Mouse (Mus musculus): Measurements from ENCODE around the gene Nktr.

Gene Nktr

GRCm38 (mm10) chr9:121707801-121708200 is 11.2 kb upstream of the Nktr start:
- DNase-seq (ENCODE audit: low spot score) = no peak

DNA sequence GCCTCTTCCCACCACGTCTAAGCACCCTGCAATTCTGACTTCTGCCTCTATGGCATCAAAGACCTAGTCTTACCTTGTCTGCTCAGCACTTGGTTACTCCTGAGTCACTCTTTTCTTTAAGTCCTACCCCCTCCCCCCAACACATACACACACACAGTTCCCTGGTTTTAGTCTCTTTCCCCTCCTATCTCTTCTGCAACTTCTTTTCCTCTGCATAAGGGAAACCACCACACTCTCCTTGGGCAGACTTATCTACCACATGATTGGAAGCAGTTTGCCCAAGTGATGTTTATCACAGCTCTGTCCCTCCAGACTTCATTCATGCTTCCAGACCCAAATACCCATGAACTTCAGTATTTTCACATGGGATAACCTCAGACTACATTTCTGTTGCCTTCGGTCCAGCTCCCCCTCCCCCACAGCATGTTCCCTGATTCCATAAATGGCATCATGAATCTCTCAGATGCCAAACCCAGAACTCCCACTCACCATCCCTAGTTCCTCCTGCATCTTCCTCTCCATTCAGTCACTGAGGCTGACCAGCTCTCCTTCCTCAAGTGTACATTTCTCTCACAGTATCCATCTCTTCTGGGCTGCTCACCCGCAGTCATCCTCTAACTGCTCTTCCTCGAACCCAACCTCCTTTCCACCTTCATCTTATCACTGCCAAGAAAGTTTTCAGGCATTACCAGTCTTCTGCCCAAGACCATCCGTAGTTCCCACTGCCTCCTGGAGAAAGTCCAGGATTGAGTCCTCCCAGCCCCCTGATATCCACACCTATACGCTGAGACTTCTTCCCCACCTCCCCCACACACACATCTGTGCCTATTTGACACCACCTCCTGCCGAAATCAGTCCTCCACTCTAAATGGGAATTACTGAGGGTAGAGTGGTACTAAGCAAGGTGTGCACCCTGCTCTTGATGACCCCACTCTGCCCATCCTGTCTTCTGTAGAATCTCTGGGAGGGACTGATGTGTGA is 10.2 kb upstream of the Nktr start:
- DNase-seq (ENCODE audit: low spot score) = no peak

GRCm38 (mm10) chr9:121709898-121710583 is 8.9 kb upstream of the Nktr start, which contains the start of gene Ss18l2:
Gene Ss18l2, plus strand, starts transcription at chr9:121710329.
- peak; percentile 99 for DNase-seq (ENCODE audit: low spot score)

GRCm38 (mm10) chr9:121710584-121710975 is 8.4 kb upstream of the Nktr start:
- DNase-seq (ENCODE audit: low spot score) = peak; percentile 31

GRCm38 (mm10) chr9:121717048-121717447 is 1.9 kb upstream of the Nktr start:
- DNase-seq (ENCODE audit: low spot score) = no peak

- peak; percentile 16 for DNase-seq (ENCODE audit: low spot score)
Observed at GRCm38 (mm10) chr9:121718070-121718705, 781 bp upstream of the Nktr start.

DNA sequence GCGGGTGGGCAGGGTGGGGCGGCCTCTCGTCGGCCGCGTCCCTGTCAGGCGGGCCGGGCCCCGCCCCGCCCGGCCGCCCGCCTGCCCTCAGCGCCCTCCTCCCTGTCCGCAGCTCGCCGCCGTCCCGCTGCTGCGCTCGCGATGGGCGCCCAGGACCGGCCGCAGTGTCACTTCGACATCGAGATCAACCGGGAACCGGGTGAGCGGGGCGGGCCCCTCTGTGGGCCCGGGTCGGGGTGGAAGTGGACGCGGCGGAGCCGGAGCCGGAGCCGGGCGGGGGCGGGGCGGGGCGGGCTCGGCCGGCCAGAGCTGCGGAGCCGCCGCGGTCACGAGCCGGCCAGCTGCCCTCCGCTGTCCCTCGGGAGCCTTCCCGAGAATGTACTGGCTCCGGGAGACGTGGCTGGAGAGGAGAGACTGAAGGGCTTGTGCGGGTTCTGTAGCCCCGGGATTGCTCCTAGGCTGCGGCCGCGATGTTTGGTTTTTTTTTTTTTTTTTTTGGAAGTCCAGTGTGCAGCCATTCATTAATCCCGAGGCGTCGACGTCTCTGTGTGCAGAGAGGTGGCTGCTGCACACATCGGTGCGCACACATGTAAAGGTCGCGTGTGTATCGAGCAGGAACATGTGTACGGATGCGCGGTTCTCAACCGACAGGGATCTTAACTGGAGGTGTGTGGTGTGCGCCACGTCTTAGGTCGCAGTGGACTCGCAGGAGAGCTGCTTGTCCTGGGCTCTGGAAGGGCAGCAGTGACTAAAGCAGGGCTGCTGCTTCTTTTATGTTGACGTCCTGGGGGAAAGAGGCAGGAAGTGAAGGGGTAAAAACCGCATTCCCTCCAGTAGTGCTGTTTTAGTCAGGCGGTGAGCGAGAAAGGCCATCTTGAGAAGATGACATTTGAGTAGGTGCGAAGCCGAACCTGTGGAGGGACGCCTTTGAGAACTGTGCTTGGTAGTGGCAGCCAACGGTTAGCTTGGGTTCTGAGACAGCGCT is 670 bp downstream of the Nktr start:
- DNase-seq (ENCODE audit: low spot score) = peak; percentile 58

- DNase-seq (ENCODE audit: low spot score) = no peak
Observed at GRCm38 (mm10) chr9:121740490-121740889, 21.5 kb downstream of the Nktr start.

GRCm38 (mm10) chr9:121741168-121741567 is 22.2 kb downstream of the Nktr start:
- no peak for DNase-seq (ENCODE audit: low spot score)

DNA sequence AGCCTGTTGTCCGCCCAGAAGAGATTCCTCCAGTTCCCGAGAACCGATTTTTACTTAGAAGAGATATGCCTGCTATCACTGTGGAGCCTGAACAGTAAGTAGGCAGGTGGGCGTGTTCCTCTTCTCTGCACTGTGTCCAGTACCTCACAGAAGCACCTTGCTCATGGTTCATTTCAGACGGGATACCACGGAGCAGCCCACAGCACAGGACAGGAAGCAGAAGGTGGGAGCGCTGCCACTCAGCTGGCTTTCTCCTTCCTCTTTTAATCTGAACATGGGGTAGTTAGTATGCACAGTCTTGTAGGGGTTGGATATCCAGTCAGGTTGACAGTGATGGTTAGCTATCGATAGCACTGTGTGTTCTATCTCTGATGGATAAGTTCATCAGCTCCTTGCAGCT is 25.1 kb downstream of the Nktr start:
- no peak for DNase-seq (ENCODE audit: low spot score)

DNA sequence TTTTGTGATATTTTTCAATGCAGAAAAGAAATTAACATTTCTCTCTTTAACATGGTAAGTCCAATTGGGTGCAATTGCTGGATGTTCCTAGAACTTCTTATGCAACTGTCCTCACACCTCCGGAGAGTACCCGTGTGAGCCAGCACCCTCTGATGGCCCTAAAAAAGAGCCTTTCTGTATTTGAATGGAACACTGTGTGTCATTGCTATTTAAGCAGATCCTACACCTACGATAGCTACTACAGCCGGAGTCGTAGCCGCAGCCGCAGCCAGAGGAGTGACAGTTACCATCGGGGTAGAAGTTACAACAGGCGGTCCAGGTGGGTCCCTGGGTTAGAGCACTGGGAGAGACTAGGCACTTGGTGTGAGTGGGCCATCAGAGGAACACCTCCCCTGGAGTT is 33.8 kb downstream of the Nktr start:
- DNase-seq (ENCODE audit: low spot score) = no peak

- DNase-seq (ENCODE audit: low spot score) = no peak
Observed at GRCm38 (mm10) chr9:121754624-121755023, 35.7 kb downstream of the Nktr start.

DNA sequence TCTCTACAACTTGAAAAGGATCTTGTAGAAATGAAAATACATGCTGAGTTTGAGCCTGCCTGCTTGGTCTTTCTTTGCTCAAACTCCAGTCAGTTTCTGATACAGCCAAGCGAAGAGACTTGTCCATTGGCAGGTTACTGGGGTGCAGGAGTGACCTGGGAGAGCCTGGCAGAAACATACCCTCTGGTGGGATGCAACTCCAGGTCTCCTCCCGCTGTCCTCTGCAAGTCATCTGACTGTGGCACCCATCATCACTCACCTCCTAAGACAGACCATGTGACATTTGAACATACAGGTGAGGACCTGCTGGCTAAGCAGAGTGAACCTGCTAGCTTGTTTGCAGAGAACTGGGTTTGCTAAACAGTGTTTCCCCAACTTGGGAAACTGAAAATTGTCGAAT is 37.8 kb downstream of the Nktr start:
- DNase-seq (ENCODE audit: low spot score) = no peak

- DNase-seq (ENCODE audit: low spot score) = no peak
Observed at GRCm38 (mm10) chr9:121757432-121757831, 38.5 kb downstream of the Nktr start.

DNA sequence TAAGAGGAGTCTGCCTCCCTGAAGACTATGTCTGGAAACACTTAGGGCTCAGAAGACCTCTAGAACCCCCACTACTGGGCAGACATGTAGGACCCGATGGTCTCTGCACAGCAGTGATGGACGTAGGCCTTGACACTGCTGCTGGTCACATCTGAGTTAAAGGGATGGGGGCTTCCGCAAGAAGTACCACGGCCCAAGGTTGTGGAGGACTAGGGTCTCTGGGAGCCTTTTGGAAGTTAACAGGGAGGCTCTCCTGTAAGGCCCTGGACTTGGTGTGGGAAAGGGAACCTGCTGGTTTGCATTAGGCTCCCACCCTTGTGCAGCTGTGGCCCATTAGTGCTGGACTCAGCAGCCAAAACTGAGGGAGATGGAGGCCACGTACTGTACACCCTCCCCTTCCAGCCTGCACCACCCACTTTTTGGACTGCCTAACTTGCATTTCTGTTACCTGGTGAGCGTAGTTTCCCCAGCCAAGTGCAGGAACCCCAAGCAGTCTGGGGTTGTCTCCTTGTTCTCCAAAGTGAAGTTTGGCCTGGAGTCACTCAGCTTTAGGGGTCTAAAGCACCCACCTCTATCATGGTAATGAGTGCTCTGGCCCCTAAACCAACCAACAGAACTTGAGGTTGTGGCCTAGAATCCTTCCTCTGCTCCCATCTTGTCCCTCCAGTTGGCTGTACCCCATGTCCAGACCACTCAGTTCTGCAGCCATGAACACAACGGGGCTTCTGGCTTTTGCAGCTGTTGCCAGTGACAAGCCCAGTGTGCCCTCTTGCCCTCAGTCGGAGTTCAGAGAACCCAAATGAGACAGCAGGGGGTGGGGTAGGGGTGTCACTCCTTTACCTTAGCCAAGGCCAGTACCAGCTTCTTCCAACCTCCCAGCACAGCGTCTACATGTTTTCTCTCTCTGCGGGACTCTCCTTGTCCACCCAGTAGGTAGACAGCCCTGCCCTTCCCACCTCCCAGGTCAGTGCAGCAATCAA is 39.2 kb downstream of the Nktr start:
- DNase-seq (ENCODE audit: low spot score) = peak; percentile 43

DNA sequence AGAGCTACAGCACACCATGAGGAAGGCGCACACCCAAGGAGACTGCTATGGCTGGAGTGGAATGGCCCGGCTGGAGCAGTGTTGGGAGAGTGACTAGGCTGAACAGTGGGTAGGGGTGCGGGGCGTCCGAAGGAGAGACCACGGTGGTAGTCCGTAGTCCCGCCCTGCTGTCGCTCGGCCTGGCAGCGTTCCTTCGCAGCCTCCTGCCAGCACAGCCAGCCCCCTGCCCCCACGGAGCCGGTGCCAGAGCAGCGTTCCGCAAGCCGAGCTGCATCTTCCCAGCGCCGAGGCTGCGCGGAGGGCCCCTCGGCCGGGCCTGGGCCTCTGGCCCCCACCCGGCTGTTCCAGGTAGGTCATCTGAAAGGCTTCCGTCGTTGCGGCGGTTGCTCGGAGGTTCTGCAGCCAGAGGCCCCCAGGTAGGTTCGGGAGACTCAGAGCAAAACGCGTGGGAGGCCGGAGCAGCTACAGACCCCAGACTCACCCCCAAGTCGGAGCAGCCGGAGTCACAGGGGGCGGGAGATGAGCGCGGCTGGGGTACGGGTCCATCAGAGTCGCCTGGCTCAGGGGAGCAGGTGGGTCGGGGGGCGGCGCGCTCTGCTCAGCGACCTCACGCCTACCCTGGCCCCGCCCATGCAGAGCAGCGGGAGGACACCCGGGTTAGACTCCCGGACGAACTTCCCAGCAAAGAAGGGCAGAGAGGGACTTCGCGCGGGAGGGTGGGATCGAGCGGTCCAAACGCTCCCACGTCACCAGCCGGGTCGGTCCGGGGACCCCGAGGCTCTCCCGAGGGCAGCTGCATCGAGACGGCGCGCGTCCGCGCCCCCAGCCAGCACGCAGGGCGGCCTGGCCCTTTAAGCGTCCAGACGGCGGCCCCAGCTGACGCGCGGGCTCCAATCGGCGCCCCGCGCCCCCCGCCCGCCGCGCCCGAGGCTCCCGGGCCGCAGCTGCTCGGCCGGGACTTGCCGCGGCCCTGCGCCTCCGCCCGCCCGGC is 40.4 kb downstream of the Nktr start, which contains the start of gene Zfp651:
Gene Zfp651 (plus strand): TSS at position 240 of the 991 bp plus-strand sequence.
- DNase-seq (ENCODE audit: low spot score) = peak; percentile 80

- DNase-seq (ENCODE audit: low spot score) = peak; percentile 75
Observed at GRCm38 (mm10) chr9:121760271-121761090, 41.5 kb downstream of the Nktr start.
